Mouse (Mus musculus) testis, adult 2 months (tissue): ENCODE measurements around the gene Slc31a1.

Source experiments
- CTCF ChIP-seq: fragments of 200-500 bp; IDR thresholded peaks from 2 replicates; pipeline ENCODE4 v1.5.1; 2012; ENCODE audit warnings: low read depth, mild to moderate bottlenecking, inconsistent platforms, low read length, moderate library complexity; ENCODE audit not compliant: control insufficient read depth, insufficient read depth, insufficient replicate concordance
- POLR2A ChIP-seq: fragments of 200-500 bp; IDR thresholded peaks from 2 replicates; pipeline ENCODE4 v1.6.1; 2012; ENCODE audit warnings: low read depth, mild to moderate bottlenecking, inconsistent platforms, low read length, moderate library complexity; ENCODE audit not compliant: control insufficient read depth

DNA sequence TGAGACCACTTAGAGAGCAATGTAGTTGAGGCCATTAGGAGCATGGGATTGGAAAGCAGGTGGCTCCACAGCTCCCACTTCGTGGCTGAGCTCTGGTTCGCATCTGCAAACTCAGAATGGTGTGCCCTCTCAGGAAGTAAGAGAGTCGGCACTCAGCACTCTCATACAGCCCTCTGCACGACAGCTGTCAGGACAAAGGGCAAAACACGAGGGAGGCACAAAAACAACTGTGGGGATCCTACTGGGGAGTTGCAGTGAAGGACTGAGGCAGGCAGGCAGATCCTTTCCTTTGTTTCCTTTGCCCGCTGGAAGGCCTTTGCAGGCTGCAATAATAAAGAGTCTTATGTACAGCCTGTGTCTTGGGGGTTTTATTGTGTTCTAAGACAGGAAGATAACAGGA is 32.9 kb downstream of the Slc31a1 start:
- no peak for TF ChIP-seq POLR2A
- no peak for TF ChIP-seq CTCF
